Mouse (Mus musculus) neural tube, embryonic 12.5 days (tissue): ENCODE data around the gene Ugcg. TPM values are rescaled to one million over a fixed set of nuclear protein-coding genes. Genes with fewer than 3 reads are reported as not detected.

Experiments
- ATAC-seq: fragments of 200-750 bp; cut with Nextera tagmentation; 2 replicates; pipeline ENCODE4 v1.8.0; 2017; ENCODE audit warnings: low read depth, mild to moderate bottlenecking, moderate TSS enrichment, moderate library complexity; ENCODE audit not compliant: low FRiP score
- H3K27ac ChIP-seq: fragments of 300-500 bp; sonication (generic); 2 replicates; pipeline ENCODE4 v1.5.1; 2016
- H3K27me3 ChIP-seq: fragments of 300-500 bp; sonication (generic); replicated peaks from 2 replicates; pipeline ENCODE4 v1.6.1; 2016; ENCODE audit warnings: mild to moderate bottlenecking
- H3K36me3 ChIP-seq: fragments of 300-500 bp; sonication (generic); 2 replicates; pipeline ENCODE4 v1.6.1; 2016; ENCODE audit warnings: mild to moderate bottlenecking
- H3K4me1 ChIP-seq: fragments of 300-500 bp; sonication (generic); 2 replicates; pipeline ENCODE4 v1.6.1; 2016
- H3K4me2 ChIP-seq: fragments of 300-500 bp; sonication (generic); replicated peaks from 2 replicates; pipeline ENCODE4 v1.6.1; 2016; ENCODE audit warnings: mild to moderate bottlenecking
- H3K4me3 ChIP-seq: fragments of 300-500 bp; sonication (generic); 2 replicates; pipeline ENCODE4 v1.5.1; 2016
- H3K9ac ChIP-seq: fragments of 300-500 bp; sonication (generic); 2 replicates; pipeline ENCODE4 v1.6.1; 2016; ENCODE audit warnings: mild to moderate bottlenecking
- H3K9me3 ChIP-seq: fragments of 300-500 bp; sonication (generic); 2 replicates; pipeline ENCODE4 v1.6.1; 2016; ENCODE audit warnings: mild to moderate bottlenecking
- WGBS: fragments of 180-500 bp; shearing (Covaris S2); methylation state at CpG from one replicate; pipeline ENCODE4 v1.1.7; 2016; 5-methylcytosine and 5-hydroxymethylcytosine counted together
- polyA plus RNA-seq: library from polyadenylated mRNA; unstranded; fragments of >200 nt; fragmentation: Nextera tagmentation; extraction: Ambion mirVana; gene quantifications from 2 replicates; pipeline ENCODE4 v1.2.1, GENCODE M21; 2016

The Ugcg gene
- polyA plus RNA-seq = 15.5 and 15.8 TPM in 2 replicates

- H3K36me3 ChIP-seq = no peaks in the 10 kb centered on the region
- peak within 1 kb of the TSS; percentile 92 for H3K4me3 ChIP-seq
- ATAC-seq = peak; percentile 88
- WGBS = under 1% methylated on average over 71 of the region's 99 CpGs
- peaks cover 5% of the 10 kb centered on the region; the same call in 1 of the 2 replicates for H3K4me1 ChIP-seq
- H3K27ac ChIP-seq = peak within 1 kb of the TSS; percentile 79
- H3K9me3 ChIP-seq = no peaks in the 10 kb centered on the region
- no peaks in the 10 kb centered on the region for H3K27me3 ChIP-seq
- peak within 1 kb of the TSS; percentile 98 for H3K9ac ChIP-seq
- peak within 1 kb of the TSS; percentile 76 for H3K4me2 ChIP-seq
Observed at GRCm38 (mm10) chr4:59188802-59189545, at the start of gene Ugcg. TSS of gene Ugcg (plus strand) at chr4:59189257.

- Histone ChIP-seq H3K27ac (no peak overlapping the region), H3K4me1 (no peaks in the 10 kb centered on the region), H3K36me3 (no peaks in the 10 kb centered on the region), H3K4me3 (no peak overlapping the region), H3K9ac (no peak overlapping the region), H3K27me3 (no peaks in the 10 kb centered on the region), H3K4me2 (no peak overlapping the region), H3K9me3 (no peaks in the 10 kb centered on the region)
- 88% methylated on average over 5 of the region's 5 CpGs for WGBS
- no peak for ATAC-seq
Observed at GRCm38 (mm10) chr4:59149043-59149442, 40.0 kb upstream of the Ugcg start.

GRCm38 (mm10) chr4:59150907-59151306 is 38.1 kb upstream of the Ugcg start:
- Histone ChIP-seq H3K9ac (no peak overlapping the region), H3K36me3 (no peaks in the 10 kb centered on the region), H3K4me1 (no peaks in the 10 kb centered on the region), H3K4me2 (no peak overlapping the region), H3K27ac (no peak overlapping the region), H3K27me3 (no peaks in the 10 kb centered on the region), H3K4me3 (no peak overlapping the region), H3K9me3 (no peaks in the 10 kb centered on the region)
- no peak for ATAC-seq
- WGBS = 83% methylated on average over 5 of the region's 5 CpGs

GRCm38 (mm10) chr4:59151953-59152352 is 37.1 kb upstream of the Ugcg start:
- Histone ChIP-seq H3K27ac (no peak overlapping the region), H3K9me3 (no peaks in the 10 kb centered on the region), H3K4me3 (no peak overlapping the region), H3K27me3 (no peaks in the 10 kb centered on the region), H3K9ac (no peak overlapping the region), H3K4me1 (no peaks in the 10 kb centered on the region), H3K36me3 (no peaks in the 10 kb centered on the region), H3K4me2 (no peak overlapping the region)
- WGBS = 81% methylated on average over 1 of the region's 1 CpGs
- ATAC-seq = no peak

GRCm38 (mm10) chr4:59156897-59157592 is 32.0 kb upstream of the Ugcg start:
- H3K4me3 ChIP-seq = no peak overlapping the region

GRCm38 (mm10) chr4:59157654-59158053 is 31.4 kb upstream of the Ugcg start:
- WGBS = 70% methylated on average over 2 of the region's 2 CpGs
- Histone ChIP-seq H3K36me3 (no peaks in the 10 kb centered on the region), H3K27me3 (no peaks in the 10 kb centered on the region), H3K9ac (no peak overlapping the region), H3K9me3 (no peaks in the 10 kb centered on the region), H3K27ac (no peak overlapping the region), H3K4me1 (no peaks in the 10 kb centered on the region), H3K4me2 (no peak overlapping the region), H3K4me3 (no peak overlapping the region)
- ATAC-seq = no peak

More at GRCm38 (mm10) chr4:59156897-59157592, 32.0 kb upstream of the Ugcg start:
- Histone ChIP-seq H3K4me1 (no peaks in the 10 kb centered on the region), H3K9me3 (no peaks in the 10 kb centered on the region), H3K27me3 (no peaks in the 10 kb centered on the region), H3K9ac (no peak overlapping the region), H3K4me2 (no peak overlapping the region), H3K27ac (no peak overlapping the region), H3K36me3 (no peaks in the 10 kb centered on the region)
- WGBS = 72% methylated on average over 7 of the region's 7 CpGs
- ATAC-seq = no peak

GRCm38 (mm10) chr4:59160289-59160688 is 28.8 kb upstream of the Ugcg start:
- H3K27ac ChIP-seq = no peak overlapping the region
- H3K4me3 ChIP-seq = no peak overlapping the region
- H3K36me3 ChIP-seq = no peaks in the 10 kb centered on the region
- H3K4me1 ChIP-seq = no peaks in the 10 kb centered on the region
- H3K27me3 ChIP-seq = no peaks in the 10 kb centered on the region
- WGBS = 92% methylated on average over 5 of the region's 5 CpGs
- no peak for ATAC-seq
- H3K9ac ChIP-seq = no peak overlapping the region
- no peaks in the 10 kb centered on the region for H3K9me3 ChIP-seq
- no peak overlapping the region for H3K4me2 ChIP-seq

- Histone ChIP-seq H3K9me3 (no peaks in the 10 kb centered on the region), H3K4me2 (no peak overlapping the region), H3K4me3 (no peak overlapping the region), H3K36me3 (no peaks in the 10 kb centered on the region), H3K9ac (no peak overlapping the region), H3K27me3 (no peaks in the 10 kb centered on the region), H3K4me1 (no peaks in the 10 kb centered on the region), H3K27ac (no peak overlapping the region)
- no peak for ATAC-seq
- WGBS = 83% methylated on average over 8 of the region's 8 CpGs
Observed at GRCm38 (mm10) chr4:59160959-59161670, 27.9 kb upstream of the Ugcg start.

- Histone ChIP-seq H3K9ac (no peak overlapping the region), H3K36me3 (no peaks in the 10 kb centered on the region), H3K4me2 (no peak overlapping the region), H3K9me3 (no peaks in the 10 kb centered on the region), H3K4me3 (no peak overlapping the region), H3K4me1 (no peaks in the 10 kb centered on the region), H3K27ac (no peak overlapping the region), H3K27me3 (no peaks in the 10 kb centered on the region)
- 71% methylated on average over 2 of the region's 2 CpGs for WGBS
- ATAC-seq = no peak
Observed at GRCm38 (mm10) chr4:59164034-59164433, 25.0 kb upstream of the Ugcg start.

- H3K36me3 ChIP-seq = no peaks in the 10 kb centered on the region
- no peak overlapping the region for H3K27ac ChIP-seq
- H3K4me1 ChIP-seq = no peaks in the 10 kb centered on the region
- 91% methylated on average over 2 of the region's 2 CpGs for WGBS
- no peak for ATAC-seq
- H3K4me2 ChIP-seq = no peak overlapping the region
- no peak overlapping the region for H3K4me3 ChIP-seq
- H3K27me3 ChIP-seq = no peaks in the 10 kb centered on the region
- H3K9ac ChIP-seq = no peak overlapping the region
- H3K9me3 ChIP-seq = no peaks in the 10 kb centered on the region
Observed at GRCm38 (mm10) chr4:59167251-59167847, 21.7 kb upstream of the Ugcg start.

- no peak overlapping the region for H3K9ac ChIP-seq
- ATAC-seq = no peak
- 84% methylated on average over 5 of the region's 5 CpGs for WGBS
Observed at GRCm38 (mm10) chr4:59169981-59170380, 19.1 kb upstream of the Ugcg start.

GRCm38 (mm10) chr4:59172616-59173015 is 16.4 kb upstream of the Ugcg start:
- WGBS = 35% methylated on average over 2 of the region's 2 CpGs
- H3K9me3 ChIP-seq = no peaks in the 10 kb centered on the region
- ATAC-seq = no peak
- no peaks in the 10 kb centered on the region for H3K36me3 ChIP-seq
- no peaks in the 10 kb centered on the region for H3K4me1 ChIP-seq
- no peak overlapping the region for H3K27ac ChIP-seq
- H3K9ac ChIP-seq = no peak overlapping the region
- no peaks in the 10 kb centered on the region for H3K27me3 ChIP-seq
- H3K4me2 ChIP-seq = no peak overlapping the region
- no peak overlapping the region for H3K4me3 ChIP-seq

More at GRCm38 (mm10) chr4:59169981-59170380, 19.1 kb upstream of the Ugcg start:
- H3K9me3 ChIP-seq = no peaks in the 10 kb centered on the region
- no peaks in the 10 kb centered on the region for H3K36me3 ChIP-seq
- H3K4me3 ChIP-seq = no peak overlapping the region
- H3K27ac ChIP-seq = no peak overlapping the region
- H3K4me2 ChIP-seq = no peak overlapping the region
- no peaks in the 10 kb centered on the region for H3K27me3 ChIP-seq
- no peaks in the 10 kb centered on the region for H3K4me1 ChIP-seq
